Mouse (Mus musculus) small intestine, adult 2 months (tissue): Measurements from ENCODE around the gene Samd14.

Source experiments
- CTCF ChIP-seq: fragments of 200-500 bp; IDR thresholded peaks from 2 replicates; pipeline ENCODE4 v1.5.1; 2012; ENCODE audit warnings: low read depth, mild to moderate bottlenecking, control low read depth, inconsistent platforms, low read length, moderate library complexity, mixed read lengths; ENCODE audit not compliant: insufficient replicate concordance, insufficient read length; ENCODE audit errors: extremely low read depth
- POLR2A ChIP-seq: fragments of 200-500 bp; IDR thresholded peaks from 2 replicates; pipeline ENCODE4 v1.6.1; 2012; ENCODE audit warnings: low read depth, mild to moderate bottlenecking, control low read depth, inconsistent platforms, low read length, moderate library complexity

- peak; percentile 65; the same call in 1 of the 2 replicates for TF ChIP-seq CTCF
- TF ChIP-seq POLR2A = peak; percentile 48; the same call in 1 of the 2 replicates
These were observed 32.4 kb downstream of the Samd14 start for GRCm38 (mm10) chr11:95042096-95042495.
